Mouse (Mus musculus) bone marrow, adult 2 months (tissue): Measurements from ENCODE around the gene Cyld.

Source experiments
- CTCF ChIP-seq: fragments of 200-500 bp; IDR thresholded peaks from 2 replicates; pipeline ENCODE4 v1.5.1; 2011; ENCODE audit warnings: low read length, control low read depth; ENCODE audit not compliant: control insufficient read depth, insufficient read depth
- POLR2A ChIP-seq: fragments of 200-500 bp; IDR thresholded peaks from 2 replicates; pipeline ENCODE4 v1.6.1; 2011; ENCODE audit warnings: low read depth, mild to moderate bottlenecking, control low read depth, low read length, borderline replicate concordance; ENCODE audit not compliant: control insufficient read depth

DNA sequence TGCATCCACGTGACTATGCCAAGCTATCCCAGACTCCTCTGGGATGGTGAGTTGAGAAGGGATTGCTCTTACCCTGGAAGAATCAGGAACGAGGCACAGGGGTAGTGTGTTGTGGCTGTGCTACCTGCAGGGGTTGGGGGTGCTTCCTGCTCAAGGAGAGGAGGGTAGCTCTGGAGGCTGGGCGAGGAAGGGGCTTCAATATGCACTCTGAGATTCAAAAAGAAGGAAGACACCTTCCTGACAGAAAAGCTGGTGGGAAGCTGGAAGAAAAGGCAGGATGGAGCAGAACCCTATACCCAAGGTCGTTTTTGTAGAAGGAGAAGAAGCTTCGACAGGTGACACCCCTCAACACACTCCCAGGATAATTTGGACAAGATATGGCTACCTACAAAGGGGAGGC, 84.5 kb downstream of the Cyld start:
- TF ChIP-seq CTCF (no peak), POLR2A (no peak)
